Mouse (Mus musculus) lung, postnatal 0 days (tissue): ENCODE data around the gene Mdm4. TPM values are rescaled to one million over a fixed set of nuclear protein-coding genes. Genes with fewer than 3 reads are reported as not detected.

ENCODE experiments used
- ATAC-seq: fragments of 200-750 bp; cut with Nextera tagmentation; 2 replicates; pipeline ENCODE4 v1.8.0; 2017; ENCODE audit warnings: moderate library complexity
- DNase-seq: peaks from one replicate; pipeline ENCODE4 v3.0.0-alpha.2; 2016; ENCODE audit warnings: low spot score
- H3K27ac ChIP-seq: fragments of 300-500 bp; sonication (generic); 2 replicates; pipeline ENCODE4 v1.5.1; 2014; ENCODE audit warnings: antibody characterized with exemption, mild to moderate bottlenecking, low read length, mixed read lengths
- H3K27me3 ChIP-seq: fragments of 300-500 bp; sonication (generic); replicated peaks from 2 replicates; pipeline ENCODE4 v1.6.1; 2014; ENCODE audit warnings: low read length, mixed read lengths; ENCODE audit not compliant: insufficient read depth
- H3K36me3 ChIP-seq: fragments of 300-500 bp; sonication (generic); 2 replicates; pipeline ENCODE4 v1.6.1; 2014; ENCODE audit warnings: low read length, mixed read lengths; ENCODE audit not compliant: insufficient read depth
- H3K4me1 ChIP-seq: fragments of 300-500 bp; sonication (generic); 2 replicates; pipeline ENCODE4 v1.6.1; 2014; ENCODE audit warnings: antibody characterized with exemption, low read depth, low read length, mixed read lengths; ENCODE audit not compliant: insufficient read depth
- H3K4me2 ChIP-seq: fragments of 300-500 bp; sonication (generic); replicated peaks from 2 replicates; pipeline ENCODE4 v1.6.1; 2014; ENCODE audit warnings: low read depth, mild to moderate bottlenecking, low read length, moderate library complexity, mixed read lengths
- H3K4me3 ChIP-seq: fragments of 300-500 bp; sonication (generic); 2 replicates; pipeline ENCODE4 v1.5.1; 2014; ENCODE audit warnings: low read depth, low read length
- H3K9ac ChIP-seq: fragments of 300-500 bp; sonication (generic); replicated peaks from 2 replicates; pipeline ENCODE4 v1.6.1; 2014; ENCODE audit warnings: low read depth, mild to moderate bottlenecking
- H3K9me3 ChIP-seq: fragments of 300-500 bp; sonication (generic); 2 replicates; pipeline ENCODE4 v1.6.1; 2016; ENCODE audit warnings: low read length, mixed read lengths
- CTCF ChIP-seq: IDR thresholded peaks from 2 replicates; pipeline ENCODE4 v1.5.1; 2016; ENCODE audit warnings: antibody characterized with exemption, mild to moderate bottlenecking
- EP300 ChIP-seq: IDR thresholded peaks from 2 replicates; pipeline ENCODE4 v1.6.1; 2016; ENCODE audit warnings: antibody characterized with exemption, mild to moderate bottlenecking, control low read depth
- WGBS: fragments of 180-500 bp; shearing (Covaris S2); extraction: QIAGEN DNeasy Blood & Tissue Kit; methylation state at CpG from one replicate; pipeline ENCODE4 v1.1.7; 2014; 5-methylcytosine and 5-hydroxymethylcytosine counted together
- polyA plus RNA-seq: library from polyadenylated mRNA; unstranded; fragments of >200 nt; fragmentation: Nextera tagmentation; extraction: Ambion mirVana; gene quantifications from 2 replicates; pipeline ENCODE4 v1.2.1, GENCODE M21; 2015

Gene Mdm4
- polyA plus RNA-seq, 1 experiment from 2014 or later: 14.9 TPM

DNA sequence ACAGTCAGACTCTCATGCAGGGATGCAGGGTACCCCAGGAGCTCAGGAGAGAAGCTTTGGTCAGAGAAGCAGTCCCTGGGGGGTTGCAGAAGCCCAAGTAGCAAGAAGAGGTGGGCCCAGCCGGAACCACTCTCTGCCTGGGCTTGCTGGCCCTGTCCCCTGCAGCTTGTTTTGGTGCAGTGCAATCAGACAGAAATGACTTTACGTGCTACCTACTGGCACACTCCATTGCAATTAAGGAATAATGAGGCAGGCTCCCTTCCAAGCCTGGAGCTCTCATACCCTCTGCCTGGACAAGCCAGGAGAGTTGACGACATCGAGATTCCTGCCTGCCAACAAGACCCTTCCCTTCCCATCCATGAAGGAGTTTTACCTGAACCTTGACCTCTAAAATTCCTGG lies 100.1 kb downstream of the Mdm4 start:
- no peak overlapping the region for H3K9ac ChIP-seq
- no peaks in the 10 kb centered on the region for H3K36me3 ChIP-seq
- no peaks in the 10 kb centered on the region for H3K9me3 ChIP-seq
- ATAC-seq (no peak), DNase-seq (no peak)
- H3K4me1 ChIP-seq: no peaks in the 10 kb centered on the region
- H3K27me3 ChIP-seq: no peaks in the 10 kb centered on the region
- H3K4me3 ChIP-seq: no peak overlapping the region
- no peak overlapping the region for H3K27ac ChIP-seq
- TF ChIP-seq CTCF: no peak
- TF ChIP-seq EP300: no peak
- no peak overlapping the region for H3K4me2 ChIP-seq
- WGBS: 65% methylated on average over 4 of the region's 4 CpGs

GRCm38 (mm10) chr1:132928907-132929250 lies 101.5 kb downstream of the Mdm4 start:
- no peak overlapping the region for H3K4me3 ChIP-seq
- no peaks in the 10 kb centered on the region for H3K9me3 ChIP-seq
- WGBS: 53% methylated on average over 3 of the region's 3 CpGs
- ATAC-seq (no peak), DNase-seq (no peak)
- H3K36me3 ChIP-seq: no peaks in the 10 kb centered on the region
- TF ChIP-seq CTCF (no peak), EP300 (no peak)
- H3K9ac ChIP-seq: no peak overlapping the region
- H3K27me3 ChIP-seq: no peaks in the 10 kb centered on the region
- H3K4me2 ChIP-seq: no peak overlapping the region
- H3K27ac ChIP-seq: no peak overlapping the region
- H3K4me1 ChIP-seq: no peaks in the 10 kb centered on the region

DNA sequence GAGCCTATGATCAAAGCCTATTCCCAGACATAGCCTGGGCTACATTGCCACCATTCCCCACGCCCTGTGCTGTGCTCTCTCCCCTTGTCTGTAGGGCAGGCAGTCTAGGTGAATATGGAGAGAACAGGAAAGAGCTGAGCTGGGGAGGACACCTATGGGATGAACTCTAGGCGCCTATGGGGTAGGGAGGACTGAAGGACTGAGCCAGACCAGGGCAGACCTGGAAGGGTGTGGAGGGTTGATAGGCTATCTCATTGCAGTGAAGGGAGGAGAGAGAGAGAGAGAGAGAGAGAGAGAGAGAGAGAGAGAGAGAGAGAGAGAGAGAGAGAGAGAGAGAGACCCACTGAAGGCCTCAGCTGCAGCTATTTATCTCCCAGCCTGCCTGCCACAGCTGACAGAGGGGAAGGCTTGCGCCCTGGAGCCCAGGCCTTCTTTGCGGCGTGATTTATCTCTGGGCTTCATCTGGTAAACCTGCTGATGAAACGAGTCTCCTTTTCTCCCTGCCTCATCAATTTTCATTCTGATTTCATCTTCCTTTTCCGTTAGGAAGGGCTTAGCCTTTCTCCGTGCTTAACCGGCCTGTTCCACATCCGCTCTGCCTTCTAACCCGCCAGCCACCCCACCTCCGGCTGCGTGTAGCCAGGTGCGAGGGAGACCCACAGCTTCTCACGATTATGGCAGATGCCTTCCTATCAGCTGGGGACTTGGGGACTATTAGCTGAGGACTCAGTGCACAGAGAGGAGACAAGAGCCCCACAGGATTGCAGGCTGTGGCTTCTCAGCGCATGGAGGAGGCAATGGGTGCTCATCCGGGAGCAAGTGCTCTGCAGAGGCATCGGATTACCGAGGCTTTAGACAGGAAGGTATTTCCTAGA lies 102.1 kb downstream of the Mdm4 start:
- H3K27ac ChIP-seq: no peak overlapping the region
- TF ChIP-seq EP300: no peak
- no peak for TF ChIP-seq CTCF
- H3K4me3 ChIP-seq: no peak overlapping the region
- H3K9ac ChIP-seq: no peak overlapping the region
- WGBS: 40% methylated on average over 19 of the region's 19 CpGs
- H3K27me3 ChIP-seq: no peaks in the 10 kb centered on the region
- ATAC-seq (no peak), DNase-seq (no peak)
- no peaks in the 10 kb centered on the region for H3K4me1 ChIP-seq
- H3K36me3 ChIP-seq: no peaks in the 10 kb centered on the region
- no peak overlapping the region for H3K4me2 ChIP-seq
- H3K9me3 ChIP-seq: no peaks in the 10 kb centered on the region

GRCm38 (mm10) chr1:132925270-132925669 lies 105.1 kb downstream of the Mdm4 start:
- H3K4me2 ChIP-seq: no peak overlapping the region
- no peaks in the 10 kb centered on the region for H3K9me3 ChIP-seq
- ATAC-seq (no peak), DNase-seq (no peak)
- no peaks in the 10 kb centered on the region for H3K27me3 ChIP-seq
- no peak overlapping the region for H3K9ac ChIP-seq
- H3K36me3 ChIP-seq: no peaks in the 10 kb centered on the region
- no peak overlapping the region for H3K4me3 ChIP-seq
- WGBS: 66% methylated on average over 7 of the region's 7 CpGs
- no peaks in the 10 kb centered on the region for H3K4me1 ChIP-seq
- TF ChIP-seq CTCF (no peak), EP300 (no peak)
- H3K27ac ChIP-seq: no peak overlapping the region

DNA sequence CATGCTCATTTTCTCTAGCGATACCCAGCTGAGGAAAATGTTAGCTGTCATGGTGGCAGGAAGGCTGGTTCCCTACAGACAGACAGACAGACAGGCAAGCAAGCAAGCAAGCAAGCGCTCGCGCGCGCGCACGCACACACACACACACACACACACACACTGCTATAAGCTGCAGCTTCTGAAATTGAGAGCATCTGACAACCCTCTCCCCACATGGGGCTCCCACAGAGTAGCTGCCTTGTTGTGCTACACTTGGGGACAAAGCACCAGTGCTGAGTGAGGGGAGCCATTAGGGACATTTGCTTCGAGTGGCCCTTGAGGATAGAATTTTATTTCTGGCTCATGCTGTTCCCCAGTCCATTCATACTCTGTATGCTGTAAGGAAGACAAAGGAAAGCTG lies 108.1 kb downstream of the Mdm4 start:
- WGBS: 88% methylated on average over 9 of the region's 9 CpGs

DNA sequence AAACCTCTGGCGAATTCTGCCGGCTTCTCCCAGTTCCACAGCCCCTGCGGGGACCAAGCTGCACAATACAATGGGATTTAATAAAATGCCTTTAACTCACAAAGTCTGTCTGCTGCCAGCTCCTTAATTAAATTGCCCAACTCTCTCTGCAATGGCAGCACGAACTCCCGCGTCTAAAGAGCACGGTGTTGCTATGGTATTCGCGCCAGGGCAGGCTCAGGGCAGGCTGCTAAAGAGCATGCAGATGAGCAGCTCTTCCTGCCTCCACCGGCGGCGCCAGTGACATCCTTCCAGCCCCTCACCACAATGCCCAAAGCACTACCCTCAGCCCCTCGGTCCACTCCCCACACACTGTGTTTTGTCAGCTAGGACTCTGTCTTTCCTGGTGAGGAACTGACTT lies 109.3 kb downstream of the Mdm4 start:
- ATAC-seq: no peak
- no peak overlapping the region for H3K4me2 ChIP-seq
- H3K9ac ChIP-seq: no peak overlapping the region
- no peak overlapping the region for H3K27ac ChIP-seq
- DNase-seq: peak; percentile 9
- no peak overlapping the region for H3K4me3 ChIP-seq
- no peaks in the 10 kb centered on the region for H3K9me3 ChIP-seq
- no peaks in the 10 kb centered on the region for H3K36me3 ChIP-seq
- TF ChIP-seq EP300 (no peak), CTCF (no peak)
- WGBS: 13% methylated on average over 13 of the region's 13 CpGs
- H3K27me3 ChIP-seq: no peaks in the 10 kb centered on the region
- H3K4me1 ChIP-seq: no peaks in the 10 kb centered on the region

More for the DNA sequence above, 108.1 kb downstream of the Mdm4 start:
- ATAC-seq: no peak
- TF ChIP-seq CTCF (no peak), EP300 (no peak)
- H3K4me2 ChIP-seq: no peak overlapping the region
- H3K27ac ChIP-seq: no peak overlapping the region
- no peaks in the 10 kb centered on the region for H3K36me3 ChIP-seq
- no peaks in the 10 kb centered on the region for H3K4me1 ChIP-seq
- H3K9ac ChIP-seq: no peak overlapping the region
- H3K4me3 ChIP-seq: no peak overlapping the region
- H3K9me3 ChIP-seq: no peaks in the 10 kb centered on the region
- H3K27me3 ChIP-seq: no peaks in the 10 kb centered on the region
- DNase-seq: no peak
